Mouse (Mus musculus) CD4-positive, CD25-positive, alpha-beta regulatory T cell, adult 2 months (primary cell): Measurements from ENCODE around the gene Mlf1.

Experiments
- DNase-seq: peaks from one replicate; pipeline ENCODE4 v3.0.0-alpha.2; 2012; ENCODE audit warnings: low read depth, low spot score

Gene Mlf1

DNA sequence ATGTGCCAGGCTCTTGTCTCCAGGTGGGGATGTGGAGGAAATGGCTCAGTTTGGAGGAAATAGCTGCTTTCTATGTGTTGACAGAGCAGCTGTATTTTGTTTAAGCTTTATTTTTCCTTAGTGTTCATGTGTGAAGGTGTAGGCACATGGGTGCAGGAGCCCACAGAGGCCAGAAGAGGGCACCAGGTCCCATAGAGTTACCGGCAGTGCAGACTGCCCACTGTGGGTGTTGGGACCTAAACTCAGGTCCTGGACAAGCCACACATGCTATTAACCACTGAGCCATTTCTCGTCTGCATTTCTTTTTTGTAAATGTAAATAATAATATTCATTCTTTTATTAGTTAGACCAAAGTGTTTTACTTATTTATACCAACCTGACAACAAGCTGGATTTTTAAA, 73.2 kb downstream of the Mlf1 start:
- DNase-seq = no peak
